Mouse (Mus musculus): ENCODE measurements around the gene Olfm2.

DNA sequence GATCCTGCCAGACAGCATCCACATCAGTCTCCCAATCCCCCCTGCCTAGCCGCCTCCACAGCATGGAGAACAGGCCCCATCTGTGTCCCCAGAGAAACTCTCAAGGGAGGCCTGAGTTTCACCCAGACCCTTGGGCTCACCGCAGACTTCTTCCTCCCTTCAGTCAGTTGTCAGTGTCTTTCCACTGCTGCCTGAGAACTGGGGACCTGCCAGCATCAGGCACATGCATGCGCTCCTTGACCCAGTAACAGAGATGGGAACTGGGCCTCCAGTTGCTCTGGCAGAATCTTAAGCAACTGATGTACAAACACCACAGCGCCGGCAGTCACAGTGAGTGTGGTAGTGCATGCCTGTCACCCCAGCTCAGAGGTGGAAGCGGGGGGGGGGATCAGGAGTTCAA lies 12.7 kb upstream of the Olfm2 start:
- TF ChIP-seq POLR2A (IDR thresholded peaks at IDR 0.05; ENCODE audit: borderline replicate concordance, control insufficient read depth, low read depth, low read length) (no peak), CTCF (IDR thresholded peaks at IDR 0.05; ENCODE audit: control insufficient read depth, insufficient read depth, low read length) (no peak)

All from bone marrow, adult 2 months (tissue).